Mouse (Mus musculus) mesoderm, embryonic 11.5 days (tissue): ENCODE measurements at regions not wholly inside any gene's neighbourhood (a gene's known extent, or its start where the extent isn't known, plus 50 kb on each side); places are given as distances from the start of the nearest gene placed in this dataset.

Source experiments
- DNase-seq: peaks from one replicate; pipeline ENCODE4 v3.0.0-alpha.2; 2012; ENCODE audit warnings: low read depth, low spot score

GRCm38 (mm10) chr13:44074172-44074571, 289.6 kb downstream of the Cd83 start:
- DNase-seq = no peak

- no peak for DNase-seq
Measured at GRCm38 (mm10) chr13:44077022-44077421, 292.4 kb downstream of the Cd83 start.

GRCm38 (mm10) chr13:44085621-44086510, 301.3 kb downstream of the Cd83 start:
- DNase-seq = no peak

- no peak for DNase-seq
Measured at GRCm38 (mm10) chr13:44086801-44087200, 302.2 kb downstream of the Cd83 start.

GRCm38 (mm10) chr13:44097141-44097540, 312.6 kb downstream of the Cd83 start:
- no peak for DNase-seq

- no peak for DNase-seq
Measured at GRCm38 (mm10) chr13:44099511-44099910, 314.9 kb downstream of the Cd83 start.

- peak; percentile 79 for DNase-seq
Measured at GRCm38 (mm10) chr13:44100125-44101067, 315.8 kb downstream of the Cd83 start.

- DNase-seq = no peak
Measured at GRCm38 (mm10) chr13:44101161-44101560, 316.6 kb downstream of the Cd83 start.

GRCm38 (mm10) chr13:44101806-44102205, 317.2 kb downstream of the Cd83 start:
- no peak for DNase-seq

- DNase-seq = no peak
Measured at GRCm38 (mm10) chr13:44102257-44102656, 317.7 kb downstream of the Cd83 start.

GRCm38 (mm10) chr13:44103340-44103739, 318.8 kb downstream of the Cd83 start:
- no peak for DNase-seq

- DNase-seq = no peak
Measured at GRCm38 (mm10) chr13:44105161-44105560, 320.6 kb downstream of the Cd83 start.

GRCm38 (mm10) chr13:44108695-44109094, 324.1 kb downstream of the Cd83 start:
- DNase-seq = no peak

GRCm38 (mm10) chr13:44113043-44113442, 328.5 kb downstream of the Cd83 start:
- DNase-seq = no peak

GRCm38 (mm10) chr13:44114856-44115255, 330.3 kb downstream of the Cd83 start:
- no peak for DNase-seq

GRCm38 (mm10) chr13:44117841-44118240, 333.3 kb downstream of the Cd83 start:
- DNase-seq = no peak

GRCm38 (mm10) chr13:44118846-44119245, 334.3 kb downstream of the Cd83 start:
- DNase-seq = no peak

- DNase-seq = no peak
Measured at GRCm38 (mm10) chr13:44121241-44121671, 336.7 kb downstream of the Cd83 start.

GRCm38 (mm10) chr13:44121932-44122331, 337.4 kb downstream of the Cd83 start:
- DNase-seq = no peak

GRCm38 (mm10) chr13:44126198-44126597, 341.6 kb downstream of the Cd83 start:
- DNase-seq = no peak

GRCm38 (mm10) chr13:44128506-44129274, 344.1 kb downstream of the Cd83 start:
- no peak for DNase-seq
